Mouse (Mus musculus) olfactory bulb, adult 2 months (tissue): ENCODE results near the gene Tgoln1.

Experiments used
- CTCF ChIP-seq: fragments of 200-500 bp; IDR thresholded peaks from 2 replicates; pipeline ENCODE4 v1.5.1; 2012; ENCODE audit warnings: low read depth, mild to moderate bottlenecking, low read length, moderate library complexity; ENCODE audit not compliant: insufficient read depth
- POLR2A ChIP-seq: fragments of 200-500 bp; IDR thresholded peaks from 2 replicates; pipeline ENCODE4 v1.6.1; 2012; ENCODE audit warnings: mild to moderate bottlenecking, low read depth, low read length, moderate library complexity; ENCODE audit not compliant: insufficient read depth

- TF ChIP-seq POLR2A (no peak), CTCF (no peak)
Observed at GRCm38 (mm10) chr6:72658006-72658405, 41.2 kb upstream of the Tgoln1 start.
